Mouse (Mus musculus) erythroblast, embryonic 14.5 days (primary cell): ENCODE measurements around the gene Cenpm.

Experiments used
- GATA1 ChIP-seq: IDR thresholded peaks from 2 replicates; pipeline ENCODE4 v1.6.1; 2012; ENCODE audit warnings: low read length, inconsistent platforms, mixed read lengths
- TAL1 ChIP-seq: IDR thresholded peaks from 3 replicates; pipeline ENCODE4 v1.6.1; 2012; ENCODE audit warnings: low read length, inconsistent platforms, mixed read lengths

- no peak for TF ChIP-seq TAL1
- no peak for TF ChIP-seq GATA1
Observed at GRCm38 (mm10) chr15:82243742-82244114, 820 bp downstream of the Cenpm start.
